Mouse (Mus musculus): ENCODE data around the gene Syne4.

Syne4 gene

GRCm38 (mm10) chr7:30296816-30297215 is 17.8 kb upstream of the Syne4 start:
- in situ Hi-C loops (cut with MboI, MseI), result no loop called here

GRCm38 (mm10) chr7:30297266-30297665 is 17.3 kb upstream of the Syne4 start:
- in situ Hi-C loops (cut with MboI, MseI), result no loop called here

DNA sequence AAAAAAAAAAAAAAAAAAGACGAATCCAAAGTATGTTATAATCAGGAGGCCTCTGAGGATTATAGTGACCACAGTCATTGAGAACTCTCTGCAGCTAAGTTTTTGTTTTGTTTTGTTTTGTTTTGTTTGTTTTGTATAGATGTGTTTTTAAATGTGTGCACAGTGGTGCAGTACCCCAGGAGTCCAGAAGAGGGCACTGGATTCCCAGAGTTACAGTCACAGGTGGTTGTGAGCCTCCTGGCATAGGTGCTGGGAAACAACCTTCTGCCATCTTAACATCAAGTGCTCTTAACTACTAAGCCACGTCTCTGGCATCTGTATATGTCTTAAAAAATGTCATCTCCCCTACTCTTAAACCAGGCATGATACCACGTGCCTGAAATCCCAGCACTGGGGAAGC is 13.7 kb upstream of the Syne4 start:
- in situ Hi-C loops (cut with MboI, MseI), result no loop called here

DNA sequence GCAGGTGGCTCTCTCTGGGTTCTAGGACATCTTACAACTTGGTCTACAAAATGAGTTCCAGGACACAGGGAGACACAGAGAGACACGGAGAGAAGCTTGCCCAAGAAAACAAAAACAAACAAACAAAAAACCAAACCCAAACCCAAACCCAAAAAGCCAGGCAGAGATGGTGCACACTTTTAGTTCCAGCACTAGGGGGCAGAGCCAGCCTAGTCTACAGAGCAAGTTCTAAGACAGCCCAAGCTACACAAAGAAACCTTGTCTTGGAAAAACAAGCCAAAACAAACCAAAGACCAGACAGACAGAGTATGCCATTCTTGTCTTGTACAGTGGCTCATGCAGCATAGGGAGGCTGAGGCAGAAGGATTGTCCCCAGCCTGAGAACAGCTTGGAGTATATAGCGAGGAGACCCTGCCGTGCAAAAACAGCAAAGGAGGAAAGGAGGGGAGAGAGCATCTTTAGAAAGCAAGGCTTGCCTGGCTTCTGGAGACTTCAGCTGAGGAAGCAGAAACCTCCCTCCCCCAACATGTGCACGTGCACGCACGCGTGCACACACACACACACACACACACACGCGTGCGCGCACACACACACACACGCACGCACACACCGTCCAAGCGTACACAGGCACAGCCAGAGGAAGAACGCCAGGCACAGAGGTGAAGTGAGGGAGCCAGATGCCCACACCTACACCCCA is 8.4 kb upstream of the Syne4 start:
- in situ Hi-C loops (cut with MboI, MseI), result no loop called here

- in situ Hi-C loops (cut with MboI, MseI), result no loop called here
Measured at GRCm38 (mm10) chr7:30308076-30309005, 6.3 kb upstream of the Syne4 start, which contains the start of gene Alkbh6. Gene Alkbh6 (plus strand): TSS chr7:30308717.

- in situ Hi-C loops (cut with MboI, MseI), result no loop called here
Measured at GRCm38 (mm10) chr7:30309395-30310129, 5.0 kb upstream of the Syne4 start.

DNA sequence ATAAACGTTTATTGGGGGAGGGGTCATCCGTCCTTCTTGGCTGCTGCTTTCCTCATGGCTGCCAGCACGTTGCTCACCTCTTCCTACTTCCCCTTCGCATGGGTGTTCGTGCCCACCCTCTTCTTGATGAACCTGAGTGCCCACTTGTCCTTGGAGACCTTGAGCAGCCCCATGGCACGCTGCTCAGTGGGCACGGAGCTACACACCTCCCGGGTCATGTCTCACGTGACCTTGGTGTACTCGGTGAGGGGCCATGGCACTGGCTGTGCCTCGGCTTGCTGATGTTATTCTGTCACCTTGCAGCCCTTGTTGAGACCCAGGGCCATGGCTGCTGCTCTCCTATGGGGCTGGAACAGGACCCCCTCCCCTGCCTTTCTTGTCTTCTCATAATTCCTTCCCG is 4.5 kb upstream of the Syne4 start:
- in situ Hi-C loops (cut with MboI, MseI), result no loop called here

DNA sequence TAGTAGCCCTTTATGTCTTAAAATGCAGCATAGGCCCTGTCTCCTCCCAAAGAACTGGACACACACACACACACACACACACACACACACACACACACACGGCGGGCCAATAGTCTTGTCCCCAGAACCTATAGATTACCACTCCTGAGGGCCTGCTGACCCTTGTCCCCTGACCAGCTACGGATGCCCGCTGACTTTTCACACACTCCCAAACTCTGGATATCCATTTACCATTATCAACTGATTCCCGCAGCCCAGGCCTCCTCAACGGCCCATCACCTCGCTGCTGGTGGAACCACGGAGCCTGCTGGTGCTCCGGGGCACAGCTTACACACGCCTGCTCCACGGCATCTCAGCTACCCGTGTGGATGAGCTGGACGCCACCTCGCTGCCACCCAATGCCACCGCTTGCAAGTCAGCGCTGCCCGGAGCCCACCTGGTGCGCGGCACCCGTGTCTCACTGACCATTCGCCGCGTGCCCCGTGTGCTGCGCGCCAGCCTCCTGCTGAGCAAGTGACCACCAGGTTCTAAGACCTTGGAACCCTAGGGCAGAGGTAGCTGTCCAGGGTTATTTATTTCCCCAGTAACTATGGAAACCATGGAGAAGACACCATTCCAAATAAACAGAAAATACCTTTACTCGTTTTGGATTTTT is 814 bp upstream of the Syne4 start:
- in situ Hi-C loops (cut with MboI, MseI), result no loop called here

- in situ Hi-C loops (cut with MboI, MseI), result no loop called here
Measured at GRCm38 (mm10) chr7:30315559-30316529, 1.2 kb downstream of the Syne4 start.

DNA sequence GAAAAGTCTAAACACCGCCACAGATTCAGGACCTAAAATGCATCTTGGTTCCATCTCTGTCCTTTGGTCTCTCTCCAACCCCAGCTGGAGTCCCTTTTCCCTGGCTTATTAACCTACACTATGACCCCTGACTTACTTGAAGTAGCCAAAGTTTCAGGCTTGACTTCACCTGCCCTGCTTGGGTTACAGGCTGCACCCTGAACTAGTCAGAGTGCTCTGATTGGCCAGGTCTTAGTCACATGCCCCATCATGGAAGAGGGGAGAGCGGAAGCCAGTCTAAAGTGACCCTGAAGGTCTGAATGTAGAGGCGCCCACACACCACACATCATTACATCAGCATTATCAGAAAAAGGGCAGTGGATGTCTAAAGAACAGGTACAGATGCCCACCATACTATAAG is 3.5 kb downstream of the Syne4 start:
- in situ Hi-C loops (cut with MboI, MseI), result no loop called here

GRCm38 (mm10) chr7:30320946-30321345 is 6.3 kb downstream of the Syne4 start:
- in situ Hi-C loops (cut with MboI, MseI), result loop anchor here (10.0 kb wide), 1 partner anchor 1926 kb away; the partner anchor contains the start of genes Med29 and Paf1

GRCm38 (mm10) chr7:30321539-30322284 is 7.1 kb downstream of the Syne4 start, which contains the start of gene E130208F15Rik:
Gene E130208F15Rik (plus strand): TSS chr7:30321740.
- in situ Hi-C loops (cut with MboI, MseI), result loop anchor here (10.0 kb wide), 1 partner anchor 1927 kb away; the partner anchor contains the start of genes Med29 and Paf1

GRCm38 (mm10) chr7:30322285-30322667 is 7.7 kb downstream of the Syne4 start:
- in situ Hi-C loops (cut with MboI, MseI), result loop anchor here (10.0 kb wide), 1 partner anchor 1927 kb away; the partner anchor contains the start of genes Med29 and Paf1

DNA sequence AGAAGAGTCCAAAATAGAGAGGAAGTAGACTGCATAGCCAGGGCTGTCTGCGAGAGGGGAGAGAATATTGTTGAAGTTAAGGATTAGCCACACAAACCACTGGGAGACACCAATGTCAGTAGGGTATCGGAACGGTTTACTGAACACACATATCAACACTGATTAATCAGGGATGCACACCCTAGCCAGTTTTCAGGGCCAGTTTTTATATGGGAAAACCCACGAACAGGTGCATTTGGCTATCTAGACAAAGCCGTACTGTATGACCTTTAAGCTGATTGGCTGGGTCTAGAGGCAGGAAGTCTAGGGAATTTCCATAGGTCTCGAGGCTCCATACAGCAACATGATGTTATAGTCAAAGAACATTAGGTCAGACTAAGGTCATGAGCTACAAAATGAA is 8.3 kb downstream of the Syne4 start:
- in situ Hi-C loops (cut with MboI, MseI), result loop anchor here (10.0 kb wide), 1 partner anchor 1928 kb away; the partner anchor contains the start of genes Med29 and Paf1

- in situ Hi-C loops (cut with MboI, MseI), result loop anchor here (10.0 kb wide), 1 partner anchor 1929 kb away; the partner anchor contains the start of genes Med29 and Paf1
Measured at GRCm38 (mm10) chr7:30323795-30324194, 9.2 kb downstream of the Syne4 start, which contains the start of gene Sdhaf1. Gene Sdhaf1 (minus strand): TSS chr7:30323895.

GRCm38 (mm10) chr7:30324300-30324944 is 9.8 kb downstream of the Syne4 start:
- in situ Hi-C loops (cut with MboI, MseI), result loop anchor here (10.0 kb wide), 1 partner anchor 1930 kb away; the partner anchor contains the start of genes Med29 and Paf1

GRCm38 (mm10) chr7:30325364-30325763 is 10.8 kb downstream of the Syne4 start:
- in situ Hi-C loops (cut with MboI, MseI), result loop anchor here (10.0 kb wide), 1 partner anchor 1931 kb away; the partner anchor contains the start of genes Med29 and Paf1

- in situ Hi-C loops (cut with MboI, MseI), result loop anchor here (10.0 kb wide), 1 partner anchor 1932 kb away; the partner anchor contains the start of genes Med29 and Paf1
Measured at GRCm38 (mm10) chr7:30326427-30326826, 11.8 kb downstream of the Syne4 start.
